Mouse (Mus musculus) kidney, adult 2 months (tissue): ENCODE results near the gene Dip2c.

Experiments
- CTCF ChIP-seq: fragments of 200-500 bp; conservative IDR thresholded peaks from 2 replicates; pipeline ENCODE4 v1.5.1; 2011; ENCODE audit warnings: low read depth, mild to moderate bottlenecking, control low read depth, low read length, moderate library complexity, mixed read lengths; ENCODE audit not compliant: insufficient read depth, insufficient read length
- POLR2A ChIP-seq: fragments of 200-500 bp; IDR thresholded peaks from one replicate; pipeline ENCODE4 v1.6.1; 2011; ENCODE audit warnings: low read depth, low read length, control low read depth

DNA sequence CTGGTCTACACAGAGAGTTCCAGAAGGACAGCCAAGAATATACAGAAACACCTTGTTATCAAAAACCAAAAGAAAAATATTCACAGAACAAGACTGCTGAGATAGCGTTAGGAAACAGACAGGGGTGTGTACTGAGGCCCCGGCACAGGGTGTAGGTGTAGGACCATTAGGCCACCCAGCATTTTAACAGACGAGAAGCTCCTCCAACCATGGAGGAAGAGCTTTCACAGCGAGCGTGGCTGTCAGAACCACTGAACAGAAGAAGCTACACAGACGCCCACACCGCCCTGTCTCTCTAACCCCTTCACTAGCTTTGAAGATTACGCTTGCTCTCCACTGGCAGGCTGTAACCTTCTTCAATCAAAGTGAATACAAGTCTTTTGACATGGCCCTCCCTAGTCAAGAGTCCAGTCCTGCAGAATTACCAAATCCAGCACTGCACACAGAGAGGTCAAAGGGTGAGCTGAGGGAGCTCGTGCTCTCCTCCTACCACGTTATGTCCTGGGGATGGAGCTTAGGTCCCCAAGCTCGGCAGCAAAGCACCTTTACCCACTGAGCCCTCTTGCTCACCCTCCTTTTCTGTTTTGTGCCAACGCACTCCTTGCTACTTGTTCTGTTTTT lies 426.4 kb downstream of the Dip2c start:
- no peak for TF ChIP-seq CTCF
- TF ChIP-seq POLR2A = no peak
